Mouse (Mus musculus) liver, embryonic 15.5 days (tissue): ENCODE data around the gene Reep1. TPM values are rescaled to one million over a fixed set of nuclear protein-coding genes. Genes with fewer than 3 reads are reported as not detected.

Experiments used
- ATAC-seq: fragments of 200-750 bp; cut with Nextera tagmentation; 2 replicates; pipeline ENCODE4 v1.8.0; 2017; ENCODE audit warnings: moderate number of reproducible peaks, mild to moderate bottlenecking, moderate library complexity; ENCODE audit not compliant: insufficient read depth
- H3K27ac ChIP-seq: fragments of 300-500 bp; sonication (generic); replicated peaks from 2 replicates; pipeline ENCODE4 v1.5.1; 2015; ENCODE audit warnings: mild to moderate bottlenecking, inconsistent platforms
- H3K27me3 ChIP-seq: fragments of 300-500 bp; sonication (generic); 2 replicates; pipeline ENCODE4 v1.6.1; 2015; ENCODE audit warnings: mild to moderate bottlenecking, inconsistent platforms
- H3K36me3 ChIP-seq: fragments of 300-500 bp; sonication (generic); replicated peaks from 2 replicates; pipeline ENCODE4 v1.6.1; 2015; ENCODE audit warnings: moderate library complexity, mild to moderate bottlenecking, inconsistent platforms
- H3K4me1 ChIP-seq: fragments of 300-500 bp; sonication (generic); replicated peaks from 2 replicates; pipeline ENCODE4 v1.6.1; 2015; ENCODE audit warnings: inconsistent platforms
- H3K4me2 ChIP-seq: fragments of 300-500 bp; sonication (generic); 2 replicates; pipeline ENCODE4 v1.6.1; 2015; ENCODE audit warnings: moderate library complexity, mild to moderate bottlenecking, inconsistent platforms
- H3K4me3 ChIP-seq: fragments of 300-500 bp; sonication (generic); replicated peaks from 2 replicates; pipeline ENCODE4 v1.5.1; 2015; ENCODE audit warnings: mild to moderate bottlenecking, inconsistent platforms
- H3K9ac ChIP-seq: fragments of 300-500 bp; sonication (generic); 2 replicates; pipeline ENCODE4 v1.6.1; 2015; ENCODE audit warnings: moderate library complexity, mild to moderate bottlenecking, inconsistent platforms
- H3K9me3 ChIP-seq: fragments of 300-500 bp; sonication (generic); replicated peaks from 2 replicates; pipeline ENCODE4 v1.6.1; 2016; ENCODE audit warnings: inconsistent platforms
- WGBS: fragments of 180-500 bp; shearing (Covaris S2); methylation state at CpG from one replicate; pipeline ENCODE4 v1.1.7; 2015; ENCODE audit warnings: mixed read lengths; ENCODE audit not compliant: insufficient replicate concordance; 5-methylcytosine and 5-hydroxymethylcytosine counted together
- polyA plus RNA-seq: library from polyadenylated mRNA; unstranded; fragments of >200 nt; fragmentation: Nextera tagmentation; extraction: Ambion mirVana; gene quantifications from 2 replicates; pipeline ENCODE4 v1.2.1, GENCODE M21; 2015

Gene Reep1
- polyA plus RNA-seq, 1 experiment from 2014 or later, result 3.3 TPM

- H3K9me3 ChIP-seq, result no peaks in the 10 kb centered on the region
- H3K4me1 ChIP-seq, result no peaks in the 10 kb centered on the region
Measured at GRCm38 (mm10) chr6:71780431-71780830, 73.1 kb downstream of the Reep1 start.

GRCm38 (mm10) chr6:71783165-71783564 lies 75.8 kb downstream of the Reep1 start:
- Histone ChIP-seq H3K27ac (no peak overlapping the region), H3K9ac (no peak overlapping the region), H3K9me3 (no peaks in the 10 kb centered on the region), H3K4me3 (no peak overlapping the region), H3K4me1 (no peaks in the 10 kb centered on the region), H3K27me3 (no peaks in the 10 kb centered on the region), H3K4me2 (no peak overlapping the region), H3K36me3 (no peaks in the 10 kb centered on the region)
- ATAC-seq, result no peak
- WGBS, result 72% methylated on average over 5 of the region's 5 CpGs

More at GRCm38 (mm10) chr6:71780431-71780830, 73.1 kb downstream of the Reep1 start:
- Histone ChIP-seq H3K9ac (no peak overlapping the region), H3K36me3 (no peaks in the 10 kb centered on the region), H3K4me2 (no peak overlapping the region), H3K27me3 (no peaks in the 10 kb centered on the region), H3K27ac (no peak overlapping the region), H3K4me3 (no peak overlapping the region)
- 76% methylated on average over 7 of the region's 7 CpGs for WGBS
- no peak for ATAC-seq

- no peak for ATAC-seq
- 45% methylated on average over 9 of the region's 9 CpGs for WGBS
- Histone ChIP-seq H3K4me2 (no peak overlapping the region), H3K9ac (no peak overlapping the region), H3K9me3 (no peaks in the 10 kb centered on the region), H3K4me1 (no peaks in the 10 kb centered on the region), H3K4me3 (no peak overlapping the region), H3K27me3 (no peaks in the 10 kb centered on the region), H3K27ac (no peak overlapping the region), H3K36me3 (no peaks in the 10 kb centered on the region)
Measured at GRCm38 (mm10) chr6:71788348-71788747, 81.0 kb downstream of the Reep1 start.

- no peaks in the 10 kb centered on the region for H3K36me3 ChIP-seq
- no peak overlapping the region for H3K27ac ChIP-seq
- H3K4me2 ChIP-seq, result no peak overlapping the region
- ATAC-seq, result no peak
- WGBS, result 63% methylated on average over 6 of the region's 6 CpGs
- no peak overlapping the region for H3K4me3 ChIP-seq
- H3K9me3 ChIP-seq, result no peaks in the 10 kb centered on the region
- no peaks in the 10 kb centered on the region for H3K27me3 ChIP-seq
- no peaks in the 10 kb centered on the region for H3K4me1 ChIP-seq
- no peak overlapping the region for H3K9ac ChIP-seq
Measured at GRCm38 (mm10) chr6:71791771-71792170, 84.4 kb downstream of the Reep1 start.

- H3K9me3 ChIP-seq, result no peaks in the 10 kb centered on the region
- no peaks in the 10 kb centered on the region for H3K36me3 ChIP-seq
- no peak for ATAC-seq
- H3K27me3 ChIP-seq, result no peaks in the 10 kb centered on the region
- H3K4me2 ChIP-seq, result no peak overlapping the region
- WGBS, result 76% methylated on average over 3 of the region's 3 CpGs
- no peak overlapping the region for H3K27ac ChIP-seq
- peaks cover 43% of the 10 kb centered on the region for H3K4me1 ChIP-seq
- H3K4me3 ChIP-seq, result no peak overlapping the region
- no peak overlapping the region for H3K9ac ChIP-seq
Measured at GRCm38 (mm10) chr6:71799391-71799790, 92.0 kb downstream of the Reep1 start.

- H3K4me1 ChIP-seq, result peaks cover 45% of the 10 kb centered on the region
- H3K4me2 ChIP-seq, result peak overlapping the region; percentile 54
- peak; percentile 90 for ATAC-seq
- no peaks in the 10 kb centered on the region for H3K36me3 ChIP-seq
- H3K27me3 ChIP-seq, result no peaks in the 10 kb centered on the region
- 27% methylated on average over 7 of the region's 7 CpGs for WGBS
- peak overlapping the region; percentile 18 for H3K4me3 ChIP-seq
- H3K9ac ChIP-seq, result peak overlapping the region; percentile 40; the same call in 1 of the 2 replicates
- H3K27ac ChIP-seq, result peak overlapping the region; percentile 87
- no peaks in the 10 kb centered on the region for H3K9me3 ChIP-seq
Measured at GRCm38 (mm10) chr6:71801011-71801713, 93.8 kb downstream of the Reep1 start.

GRCm38 (mm10) chr6:71801714-71802094 lies 94.3 kb downstream of the Reep1 start:
- ATAC-seq, result peak; percentile 47
- peak overlapping the region; percentile 18 for H3K4me3 ChIP-seq
- H3K27me3 ChIP-seq, result no peaks in the 10 kb centered on the region
- H3K27ac ChIP-seq, result peak overlapping the region; percentile 87
- H3K36me3 ChIP-seq, result no peaks in the 10 kb centered on the region
- H3K4me2 ChIP-seq, result peak overlapping the region; percentile 54
- H3K9ac ChIP-seq, result peak overlapping the region; percentile 33; the same call in 1 of the 2 replicates
- WGBS, result 48% methylated on average over 10 of the region's 10 CpGs
- H3K9me3 ChIP-seq, result no peaks in the 10 kb centered on the region
- peaks cover 48% of the 10 kb centered on the region for H3K4me1 ChIP-seq

- no peak overlapping the region for H3K9ac ChIP-seq
- no peaks in the 10 kb centered on the region for H3K36me3 ChIP-seq
- 92% methylated on average over 1 of the region's 1 CpGs for WGBS
- H3K4me1 ChIP-seq, result peaks cover 49% of the 10 kb centered on the region
- H3K4me3 ChIP-seq, result no peak overlapping the region
- ATAC-seq, result no peak
- H3K27ac ChIP-seq, result 0 out of 2 replicates have a peak overlapping the region, but pooled peaks have one; percentile 14
- no peaks in the 10 kb centered on the region for H3K9me3 ChIP-seq
- no peak overlapping the region for H3K4me2 ChIP-seq
- H3K27me3 ChIP-seq, result no peaks in the 10 kb centered on the region
Measured at GRCm38 (mm10) chr6:71803609-71804008, 96.2 kb downstream of the Reep1 start.

- Histone ChIP-seq H3K4me2 (no peak overlapping the region), H3K4me3 (no peak overlapping the region), H3K9ac (no peak overlapping the region), H3K36me3 (no peaks in the 10 kb centered on the region), H3K27me3 (no peaks in the 10 kb centered on the region), H3K27ac (0 out of 2 replicates have a peak overlapping the region, but pooled peaks have one; percentile 14), H3K4me1 (peaks cover 49% of the 10 kb centered on the region), H3K9me3 (no peaks in the 10 kb centered on the region)
- WGBS, result 13% methylated on average over 12 of the region's 12 CpGs
- ATAC-seq, result peak; percentile 47; the same call in 1 of the 2 replicates
Measured at GRCm38 (mm10) chr6:71804061-71804829, 96.9 kb downstream of the Reep1 start.

GRCm38 (mm10) chr6:71806713-71807112 lies 99.4 kb downstream of the Reep1 start:
- Histone ChIP-seq H3K27ac (no peak overlapping the region), H3K4me1 (peaks cover 31% of the 10 kb centered on the region), H3K36me3 (peaks cover 11% of the 10 kb centered on the region; the same call in 1 of the 2 replicates), H3K4me2 (no peak overlapping the region), H3K4me3 (no peak overlapping the region), H3K9me3 (no peaks in the 10 kb centered on the region), H3K9ac (no peak overlapping the region), H3K27me3 (no peaks in the 10 kb centered on the region)
- WGBS, result 48% methylated on average over 1 of the region's 1 CpGs
- no peak for ATAC-seq

GRCm38 (mm10) chr6:71809890-71810289 lies 102.5 kb downstream of the Reep1 start:
- no peak overlapping the region for H3K4me2 ChIP-seq
- H3K27me3 ChIP-seq, result no peaks in the 10 kb centered on the region
- H3K36me3 ChIP-seq, result peaks cover 28% of the 10 kb centered on the region
- H3K9me3 ChIP-seq, result no peaks in the 10 kb centered on the region
- no peak overlapping the region for H3K4me3 ChIP-seq
- WGBS, result 84% methylated on average over 9 of the region's 9 CpGs
- no peak overlapping the region for H3K9ac ChIP-seq
- no peak for ATAC-seq
- no peak overlapping the region for H3K27ac ChIP-seq
- H3K4me1 ChIP-seq, result peaks cover 3% of the 10 kb centered on the region
